Mouse (Mus musculus) liver, embryonic 16.5 days (tissue): ENCODE measurements at regions not wholly inside any gene's neighbourhood (a gene's known extent, or its start where the extent isn't known, plus 50 kb on each side); places are given as distances from the start of the nearest gene placed in this dataset.

Source experiments
- ATAC-seq: fragments of 200-750 bp; cut with Nextera tagmentation; 2 replicates; pipeline ENCODE4 v1.8.0; 2017; ENCODE audit warnings: low read depth, mild to moderate bottlenecking, moderate number of reproducible peaks, moderate library complexity
- H3K27ac ChIP-seq: fragments of 300-500 bp; sonication (generic); 2 replicates; pipeline ENCODE4 v1.5.1; 2014; ENCODE audit warnings: mild to moderate bottlenecking, low read length
- H3K27me3 ChIP-seq: fragments of 300-500 bp; sonication (generic); 2 replicates; pipeline ENCODE4 v1.6.1; 2014; ENCODE audit warnings: low read depth, low read length, mixed read lengths; ENCODE audit not compliant: control insufficient read depth, insufficient read depth
- H3K36me3 ChIP-seq: fragments of 300-500 bp; sonication (generic); 2 replicates; pipeline ENCODE4 v1.6.1; 2014; ENCODE audit warnings: mild to moderate bottlenecking; ENCODE audit not compliant: control insufficient read depth, insufficient read depth
- H3K4me1 ChIP-seq: fragments of 300-500 bp; sonication (generic); 2 replicates; pipeline ENCODE4 v1.6.1; 2014; ENCODE audit warnings: low read depth, low read length, mixed read lengths; ENCODE audit not compliant: control insufficient read depth
- H3K4me2 ChIP-seq: fragments of 300-500 bp; sonication (generic); 2 replicates; pipeline ENCODE4 v1.6.1; 2014; ENCODE audit warnings: low read depth, low read length, mixed read lengths
- H3K4me3 ChIP-seq: fragments of 300-500 bp; sonication (generic); 2 replicates; pipeline ENCODE4 v1.5.1; 2014; ENCODE audit warnings: low read depth, mild to moderate bottlenecking, low read length
- H3K9ac ChIP-seq: fragments of 300-500 bp; sonication (generic); 2 replicates; pipeline ENCODE4 v1.6.1; 2014; ENCODE audit warnings: low read depth, low read length
- H3K9me3 ChIP-seq: fragments of 300-500 bp; sonication (generic); replicated peaks from 2 replicates; pipeline ENCODE4 v1.6.1; 2016; ENCODE audit warnings: low read length; ENCODE audit not compliant: control insufficient read depth
- WGBS: fragments of 180-500 bp; shearing (Covaris S2); extraction: QIAGEN DNeasy Blood & Tissue Kit; methylation state at CpG from one replicate; pipeline ENCODE4 v1.1.7; 2014; ENCODE audit not compliant: insufficient replicate concordance; 5-methylcytosine and 5-hydroxymethylcytosine counted together

DNA sequence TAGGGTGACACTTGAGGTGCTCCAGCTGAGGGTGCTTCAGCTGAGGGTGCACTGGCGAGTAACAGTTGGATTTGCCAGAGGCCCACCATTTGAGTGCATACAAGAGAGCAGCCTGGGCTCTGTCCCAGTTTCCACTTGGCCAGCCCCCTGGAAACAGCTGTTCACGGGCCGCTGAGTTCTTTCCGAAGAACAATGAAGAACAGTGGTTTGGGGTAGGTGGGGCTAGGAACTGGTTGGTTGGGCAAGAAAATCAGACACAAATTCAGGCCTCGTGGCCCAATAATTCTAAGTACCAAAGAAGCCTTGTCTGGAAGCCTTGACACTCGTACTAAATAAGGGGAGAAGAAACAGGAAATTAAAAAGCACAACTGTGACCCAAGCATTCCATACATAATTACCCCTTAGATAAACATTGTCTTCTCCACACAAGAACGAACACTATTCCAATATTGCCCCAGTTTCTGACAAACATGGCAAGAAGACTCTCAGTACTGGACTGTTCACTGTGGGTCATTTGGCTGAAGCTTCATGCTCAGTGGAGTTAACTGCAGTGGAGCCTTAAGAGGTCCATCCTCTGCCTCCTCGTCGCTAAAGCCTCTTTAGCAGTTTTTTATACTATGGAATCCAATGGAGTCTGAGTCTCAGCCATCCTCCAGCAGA is 137.9 kb upstream of the Tnp1 start:
- no peak overlapping the region for H3K27ac ChIP-seq
- H3K36me3 ChIP-seq, result no peaks in the 10 kb centered on the region
- no peak overlapping the region for H3K4me2 ChIP-seq
- no peak overlapping the region for H3K9ac ChIP-seq
- no peaks in the 10 kb centered on the region for H3K4me1 ChIP-seq
- H3K9me3 ChIP-seq, result no peaks in the 10 kb centered on the region
- no peak overlapping the region for H3K4me3 ChIP-seq
- WGBS, result 43% methylated on average over 9 of the region's 9 CpGs
- ATAC-seq, result no peak
- H3K27me3 ChIP-seq, result no peaks in the 10 kb centered on the region

DNA sequence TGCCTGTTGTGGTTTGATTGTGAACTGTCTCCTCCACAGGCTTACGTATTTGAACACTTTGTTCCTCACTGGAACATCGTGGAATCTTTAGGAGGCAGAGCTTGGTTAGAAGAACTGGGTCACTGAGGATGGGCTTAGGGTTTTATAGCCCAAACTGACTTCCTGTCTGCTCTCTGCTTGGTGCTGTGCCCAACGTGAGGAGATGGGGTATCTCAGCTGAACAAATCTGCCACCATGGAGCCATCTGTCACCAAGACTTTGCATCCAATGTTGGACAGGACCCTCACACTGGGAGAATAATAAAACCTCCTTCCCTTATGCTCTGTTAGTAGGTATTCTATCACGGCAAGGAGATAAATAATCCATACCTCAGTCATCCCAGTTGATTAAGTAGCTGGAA is 134.2 kb upstream of the Tnp1 start:
- H3K9me3 ChIP-seq, result no peaks in the 10 kb centered on the region
- no peaks in the 10 kb centered on the region for H3K36me3 ChIP-seq
- no peaks in the 10 kb centered on the region for H3K4me1 ChIP-seq
- H3K9ac ChIP-seq, result no peak overlapping the region
- no peak overlapping the region for H3K4me2 ChIP-seq
- ATAC-seq, result no peak
- WGBS, result 47% methylated on average over 4 of the region's 4 CpGs
- no peak overlapping the region for H3K27ac ChIP-seq
- no peak overlapping the region for H3K4me3 ChIP-seq
- H3K27me3 ChIP-seq, result no peaks in the 10 kb centered on the region

DNA sequence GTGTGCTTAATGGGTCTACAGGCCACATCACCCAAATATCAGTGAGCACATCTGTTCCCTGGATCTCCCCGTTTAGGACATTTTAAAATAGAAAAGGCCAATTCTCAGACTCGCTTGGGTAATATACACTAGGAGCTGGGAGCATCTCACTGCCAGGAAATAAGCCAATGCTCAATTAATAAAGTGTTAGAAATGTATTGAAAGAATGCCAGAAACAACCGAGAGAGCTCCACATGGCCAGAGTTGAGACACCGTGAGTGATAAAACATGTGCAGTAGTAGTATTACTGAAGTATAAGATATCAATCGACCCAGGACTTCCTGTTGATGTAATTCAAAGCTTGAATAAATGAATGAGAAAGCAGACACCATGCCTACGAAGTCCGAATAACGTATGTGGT is 127.1 kb upstream of the Tnp1 start:
- Histone ChIP-seq H3K9ac (no peak overlapping the region), H3K4me3 (no peak overlapping the region)

DNA sequence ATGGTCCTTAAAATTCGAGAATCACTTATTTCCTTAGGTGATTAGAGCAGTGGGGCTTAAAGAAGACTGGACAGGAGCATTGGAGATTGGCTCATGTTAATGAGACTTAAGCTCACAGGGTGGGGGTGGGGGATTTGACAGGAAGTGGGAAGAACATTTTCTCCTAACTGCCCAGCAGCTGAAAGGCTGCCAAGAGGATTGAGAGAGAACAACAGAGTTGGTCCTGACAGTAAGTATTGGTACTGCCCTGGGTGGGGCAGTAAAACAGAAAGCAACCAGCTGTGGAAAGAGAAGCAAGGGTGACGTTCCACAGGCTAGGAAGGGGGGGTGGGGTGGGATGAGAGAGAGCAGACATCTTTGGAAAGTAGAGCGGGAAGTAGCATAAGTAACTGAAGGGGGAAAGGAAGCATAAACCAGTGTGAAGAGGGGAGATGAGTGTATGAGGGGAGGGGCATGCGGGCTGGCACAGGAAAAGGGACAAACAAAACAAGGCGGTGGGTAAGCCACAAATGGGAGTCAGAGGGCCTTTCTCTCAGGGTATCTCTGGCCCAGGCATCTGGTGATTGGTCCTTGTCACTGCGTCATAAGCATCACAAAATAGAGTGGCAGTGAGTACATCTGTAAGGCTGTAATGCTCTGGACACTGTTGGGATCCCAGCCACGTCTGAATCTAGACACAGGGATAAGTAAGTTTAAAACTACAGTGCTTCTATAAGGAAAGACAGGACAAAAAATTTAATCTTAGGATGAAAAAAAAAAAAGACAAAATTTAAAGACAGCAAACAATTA is 125.0 kb upstream of the Tnp1 start:
- Histone ChIP-seq H3K9me3 (no peaks in the 10 kb centered on the region), H3K4me1 (no peaks in the 10 kb centered on the region), H3K36me3 (no peaks in the 10 kb centered on the region), H3K27ac (no peak overlapping the region), H3K4me3 (no peak overlapping the region), H3K27me3 (no peaks in the 10 kb centered on the region), H3K9ac (no peak overlapping the region), H3K4me2 (no peak overlapping the region)
- ATAC-seq, result no peak
- WGBS, result 28% methylated on average over 7 of the region's 7 CpGs

More for the DNA sequence above, 127.1 kb upstream of the Tnp1 start:
- no peaks in the 10 kb centered on the region for H3K27me3 ChIP-seq
- no peak overlapping the region for H3K4me2 ChIP-seq
- no peaks in the 10 kb centered on the region for H3K36me3 ChIP-seq
- H3K27ac ChIP-seq, result no peak overlapping the region
- WGBS, result 74% methylated on average over 8 of the region's 8 CpGs
- no peaks in the 10 kb centered on the region for H3K9me3 ChIP-seq
- ATAC-seq, result no peak
- no peaks in the 10 kb centered on the region for H3K4me1 ChIP-seq

DNA sequence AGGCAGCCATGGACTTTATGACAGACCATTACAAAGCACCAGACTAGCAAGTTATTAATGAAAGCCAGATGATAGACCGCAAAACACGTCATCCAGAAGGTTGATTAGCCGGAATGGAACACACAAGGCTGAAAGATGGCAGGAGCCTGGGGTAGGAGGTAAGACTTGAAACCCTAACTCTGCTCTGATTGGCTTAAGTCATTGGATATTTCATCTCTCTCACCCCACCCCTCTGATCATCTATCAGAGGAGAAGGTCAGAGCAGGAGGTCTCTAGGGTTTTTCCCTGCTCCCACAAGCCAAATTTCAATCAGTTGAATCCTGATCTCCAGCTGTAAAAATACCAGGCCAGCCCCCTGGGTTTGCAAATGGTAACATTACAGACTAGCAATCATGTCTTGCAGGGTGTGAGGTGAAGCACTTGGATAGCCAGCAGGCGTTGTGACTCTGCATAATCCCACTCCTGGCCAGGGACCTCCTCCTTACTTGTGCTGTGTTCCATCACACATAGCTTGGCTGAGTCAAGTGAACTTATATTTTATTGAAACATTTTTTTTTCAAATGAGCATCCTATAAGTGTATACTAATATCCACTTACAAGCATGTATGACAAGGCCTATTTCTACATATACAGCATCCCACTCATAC is 114.6 kb upstream of the Tnp1 start:
- 73% methylated on average over 4 of the region's 4 CpGs for WGBS
- H3K27ac ChIP-seq, result no peak overlapping the region

DNA sequence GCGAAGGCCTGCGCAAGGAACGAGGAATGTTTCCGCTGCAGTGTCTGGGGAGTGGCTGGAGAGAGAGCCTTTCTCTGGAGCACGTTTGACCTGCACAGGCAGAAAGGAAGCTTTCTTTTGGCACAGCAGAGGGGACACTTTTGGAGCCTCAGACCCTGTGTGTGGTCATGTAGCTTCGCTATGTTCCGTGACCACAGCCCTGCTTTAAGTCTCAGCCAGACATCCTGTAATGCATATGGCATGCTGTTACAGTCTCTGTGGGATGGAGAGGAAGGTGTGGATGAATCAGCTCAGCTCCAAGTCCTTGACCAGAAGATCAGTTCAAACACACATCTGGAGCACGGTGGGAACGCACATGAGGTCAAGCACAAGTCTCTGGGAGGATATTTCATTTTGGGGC is 107.3 kb upstream of the Tnp1 start:
- no peak overlapping the region for H3K4me3 ChIP-seq
- no peak overlapping the region for H3K4me2 ChIP-seq
- no peaks in the 10 kb centered on the region for H3K4me1 ChIP-seq
- no peak for ATAC-seq
- no peak overlapping the region for H3K9ac ChIP-seq
- H3K36me3 ChIP-seq, result no peaks in the 10 kb centered on the region
- H3K27ac ChIP-seq, result no peak overlapping the region
- H3K9me3 ChIP-seq, result no peaks in the 10 kb centered on the region
- 65% methylated on average over 9 of the region's 9 CpGs for WGBS
- H3K27me3 ChIP-seq, result no peaks in the 10 kb centered on the region

More for the DNA sequence above, 114.6 kb upstream of the Tnp1 start:
- no peak overlapping the region for H3K4me2 ChIP-seq
- H3K9ac ChIP-seq, result no peak overlapping the region
- ATAC-seq, result no peak
- H3K27me3 ChIP-seq, result no peaks in the 10 kb centered on the region
- H3K9me3 ChIP-seq, result no peaks in the 10 kb centered on the region
- no peaks in the 10 kb centered on the region for H3K4me1 ChIP-seq
- no peak overlapping the region for H3K4me3 ChIP-seq
- H3K36me3 ChIP-seq, result no peaks in the 10 kb centered on the region

DNA sequence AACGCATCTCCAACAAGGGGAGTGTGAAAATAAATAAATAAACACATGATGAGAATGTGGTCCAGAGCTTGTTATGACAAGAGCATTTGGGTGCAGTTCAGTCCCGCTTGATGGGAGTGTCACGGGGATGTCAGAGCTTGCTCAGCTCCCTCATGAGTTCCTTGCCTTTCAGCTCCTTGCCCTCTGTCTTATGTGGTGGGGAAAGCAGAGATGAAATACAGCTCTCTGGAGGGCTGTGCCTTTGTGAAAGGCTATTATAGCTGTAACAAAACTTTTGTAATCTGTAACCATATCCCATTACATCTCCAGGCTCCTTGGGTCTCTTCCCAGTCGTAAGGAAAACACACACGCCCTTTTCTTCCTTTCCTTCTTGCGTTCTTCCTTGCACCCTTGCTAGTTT is 103.0 kb upstream of the Tnp1 start:
- Histone ChIP-seq H3K4me3 (no peak overlapping the region), H3K4me1 (no peaks in the 10 kb centered on the region), H3K36me3 (no peaks in the 10 kb centered on the region), H3K9me3 (no peaks in the 10 kb centered on the region), H3K4me2 (no peak overlapping the region), H3K27me3 (no peaks in the 10 kb centered on the region), H3K9ac (no peak overlapping the region), H3K27ac (no peak overlapping the region)
- no peak for ATAC-seq
- 67% methylated on average over 6 of the region's 6 CpGs for whole genome bisulfite sequencing

DNA sequence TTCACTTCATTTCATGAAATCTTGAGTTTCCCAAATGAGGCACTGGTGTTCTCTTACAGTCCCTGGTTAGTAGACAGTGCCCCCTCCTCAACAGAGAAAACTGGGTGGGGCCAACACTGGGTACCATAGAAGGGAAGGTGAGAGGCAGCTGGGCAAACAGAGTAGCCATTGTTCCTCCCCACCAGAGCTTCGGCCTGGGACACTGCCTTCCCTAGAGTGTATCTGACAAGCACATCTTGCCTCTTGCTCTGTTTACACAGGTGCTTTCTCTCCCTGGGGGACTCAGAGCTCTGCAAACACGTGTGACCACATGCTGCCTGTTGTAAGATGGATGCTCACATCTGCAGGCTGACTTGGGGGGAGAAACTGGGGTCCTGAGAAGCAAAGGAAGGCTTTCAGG is 100.8 kb upstream of the Tnp1 start:
- 23% methylated on average over 2 of the region's 2 CpGs for WGBS
- ATAC-seq, result no peak
- H3K27ac ChIP-seq, result no peak overlapping the region

DNA sequence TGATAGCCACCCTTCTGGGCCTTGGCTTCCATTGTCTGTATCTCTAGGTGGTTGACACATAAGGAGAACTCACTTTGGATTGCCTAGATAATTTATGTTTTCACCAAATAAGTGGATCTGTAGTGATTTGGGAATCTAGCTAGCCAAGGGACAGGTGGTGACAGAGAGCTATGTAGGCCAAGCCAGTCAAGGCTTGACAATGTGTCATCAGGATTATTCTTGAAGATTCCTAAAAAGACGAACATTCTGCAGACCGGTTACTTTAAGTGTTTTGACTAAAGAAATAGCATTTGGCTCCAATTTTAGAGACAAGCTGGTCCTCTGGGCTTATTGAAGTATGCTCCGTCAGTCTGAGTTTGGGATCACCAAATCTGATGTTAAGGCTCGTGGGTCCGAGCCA is 100.1 kb upstream of the Tnp1 start:
- WGBS, result 54% methylated on average over 5 of the region's 5 CpGs
- no peaks in the 10 kb centered on the region for H3K9me3 ChIP-seq
- H3K4me1 ChIP-seq, result no peaks in the 10 kb centered on the region
- H3K36me3 ChIP-seq, result no peaks in the 10 kb centered on the region
- H3K27ac ChIP-seq, result no peak overlapping the region
- H3K27me3 ChIP-seq, result no peaks in the 10 kb centered on the region
- H3K4me3 ChIP-seq, result no peak overlapping the region
- H3K4me2 ChIP-seq, result no peak overlapping the region
- no peak overlapping the region for H3K9ac ChIP-seq
- ATAC-seq, result no peak

More for the DNA sequence above, 100.8 kb upstream of the Tnp1 start:
- no peaks in the 10 kb centered on the region for H3K9me3 ChIP-seq
- no peak overlapping the region for H3K4me3 ChIP-seq
- no peaks in the 10 kb centered on the region for H3K4me1 ChIP-seq
- no peaks in the 10 kb centered on the region for H3K36me3 ChIP-seq
- H3K4me2 ChIP-seq, result no peak overlapping the region
- no peaks in the 10 kb centered on the region for H3K27me3 ChIP-seq
- no peak overlapping the region for H3K9ac ChIP-seq
